Mouse (Mus musculus) gastrocnemius, adult 18-20 months (tissue): ENCODE measurements around the gene Cradd. TPM values are rescaled to one million over a fixed set of nuclear protein-coding genes. Genes with fewer than 3 reads are reported as not detected.

Experiments used
- DNase-seq: peaks from one replicate; pipeline ENCODE4 v3.0.0; 2021; ENCODE audit warnings: low spot score
- total RNA-seq, 2 experiments: library from RNA; stranded (reverse); gene quantifications; 2 replicates each; pipeline ENCODE4 v1.2.3; 2021

Gene Cradd
- total RNA-seq, 2 experiments from 2014 or later: 9.5 to 11.3 TPM

DNA sequence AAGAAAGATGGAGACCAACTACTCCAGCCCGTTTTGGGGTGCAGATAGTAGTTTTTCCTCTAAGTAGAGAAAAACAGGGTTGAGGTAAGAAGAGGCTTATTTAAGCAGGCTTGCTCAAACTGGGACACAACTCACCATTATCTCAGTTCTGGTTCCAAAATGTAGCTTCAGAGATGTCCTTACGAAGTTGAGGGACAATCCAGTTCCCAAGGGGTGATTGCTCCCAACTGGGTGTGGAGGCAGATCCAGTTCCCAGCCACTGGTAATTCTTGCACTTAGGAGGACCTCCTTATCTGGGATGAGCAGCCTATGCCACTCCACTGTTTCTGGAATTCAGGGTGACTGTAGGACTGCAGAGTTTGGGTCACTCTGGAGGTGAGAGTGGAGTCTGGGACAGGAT, 159.0 kb downstream of the Cradd start:
- no peak for DNase-seq

DNA sequence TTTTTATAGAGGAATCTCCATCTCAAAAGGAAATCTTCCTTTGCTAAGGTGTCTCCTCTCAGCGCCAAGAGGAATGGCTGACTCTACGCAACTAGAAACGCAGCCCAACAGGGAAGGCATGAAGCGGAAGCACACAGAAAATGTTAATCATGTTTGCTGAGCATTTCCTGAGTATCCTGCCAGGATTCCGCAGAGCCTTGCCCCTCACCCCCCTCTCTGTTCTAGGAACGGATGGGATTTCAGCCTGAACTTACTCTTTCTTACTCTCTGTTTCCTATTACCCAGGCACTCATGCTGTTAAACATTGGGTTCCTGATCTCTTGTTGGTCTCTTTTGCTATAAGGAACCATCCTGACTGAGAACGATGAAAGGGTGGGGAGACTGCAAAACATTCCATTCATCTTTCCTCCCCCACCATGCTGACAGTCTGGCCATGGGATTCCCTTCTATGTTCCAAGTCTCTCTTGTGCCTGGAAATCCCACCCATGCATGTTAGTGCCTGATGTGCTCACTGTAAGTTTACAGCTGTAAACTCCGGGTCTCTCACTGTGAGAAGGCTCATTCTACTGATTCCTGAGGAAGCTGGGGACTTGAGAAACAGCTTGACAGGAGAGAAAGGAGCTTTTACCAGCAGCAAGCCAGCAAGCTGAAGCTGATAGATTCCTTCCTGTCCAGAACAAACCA, 161.1 kb downstream of the Cradd start:
- no peak for DNase-seq

DNA sequence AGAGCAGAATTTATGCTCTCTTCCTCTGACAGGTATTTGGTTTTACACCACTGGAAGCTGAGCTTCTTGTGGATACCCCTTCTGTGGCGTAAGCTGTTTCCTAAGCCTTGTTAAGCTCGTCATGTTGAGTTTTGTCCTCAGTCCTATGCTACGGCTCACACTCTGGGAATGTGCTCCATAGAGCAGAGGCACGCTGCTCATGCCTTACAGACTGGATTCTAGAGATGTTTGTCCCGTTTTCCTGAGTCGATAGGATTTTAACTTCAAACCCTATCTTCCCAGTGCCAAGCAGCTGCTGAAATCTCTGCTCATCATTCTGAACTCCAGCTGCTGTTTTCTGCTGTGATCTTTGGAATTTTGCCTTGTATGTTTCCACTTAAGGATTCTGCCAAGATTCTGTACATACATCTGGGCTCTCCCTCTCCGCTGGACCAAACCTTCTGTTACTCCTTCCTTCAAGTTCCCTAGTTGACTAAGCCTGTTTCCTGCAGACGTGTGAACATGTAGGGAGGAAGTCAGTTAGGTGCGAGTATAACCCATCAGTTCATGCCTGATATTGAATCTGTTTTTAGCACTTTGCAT, 164.2 kb downstream of the Cradd start:
- no peak for DNase-seq

DNA sequence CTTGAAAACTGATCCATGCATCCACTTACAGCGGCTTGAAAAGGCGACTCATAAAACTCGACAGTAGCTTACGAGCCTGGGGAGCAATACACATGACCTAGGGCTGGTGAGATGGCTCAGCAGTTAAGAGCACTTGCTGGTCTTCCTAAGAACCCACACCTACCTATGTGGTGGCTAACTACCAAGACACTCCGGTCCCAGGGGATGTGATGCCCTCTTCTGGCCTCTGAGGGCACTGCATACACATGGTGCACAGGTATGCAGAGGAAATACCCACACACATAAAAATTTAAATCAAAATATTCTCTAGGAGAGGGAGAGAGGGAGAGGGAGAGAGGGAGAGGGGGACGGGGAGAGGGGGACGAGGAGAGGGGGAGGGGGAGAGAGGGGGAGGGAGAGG, 167.5 kb downstream of the Cradd start:
- DNase-seq: no peak

DNA sequence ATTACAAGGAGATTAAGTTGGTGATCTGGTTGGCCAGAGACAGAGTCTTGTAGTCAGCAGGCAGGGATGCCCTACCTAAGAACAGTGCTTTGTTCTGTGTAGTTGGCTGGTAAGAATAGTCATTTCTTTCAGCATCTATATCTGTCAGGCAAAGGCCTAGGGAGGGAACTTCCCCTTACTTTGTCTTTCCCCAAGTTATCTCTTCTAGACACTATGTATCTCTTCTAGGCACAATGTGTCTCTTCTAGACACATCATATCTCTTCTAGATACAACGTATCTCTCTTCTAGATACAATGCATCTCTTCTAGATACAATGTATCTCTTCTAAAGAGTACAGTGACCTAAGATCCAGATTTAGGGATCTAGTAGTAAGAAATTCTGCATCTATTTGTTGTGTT, 169.3 kb downstream of the Cradd start:
- no peak for DNase-seq

DNA sequence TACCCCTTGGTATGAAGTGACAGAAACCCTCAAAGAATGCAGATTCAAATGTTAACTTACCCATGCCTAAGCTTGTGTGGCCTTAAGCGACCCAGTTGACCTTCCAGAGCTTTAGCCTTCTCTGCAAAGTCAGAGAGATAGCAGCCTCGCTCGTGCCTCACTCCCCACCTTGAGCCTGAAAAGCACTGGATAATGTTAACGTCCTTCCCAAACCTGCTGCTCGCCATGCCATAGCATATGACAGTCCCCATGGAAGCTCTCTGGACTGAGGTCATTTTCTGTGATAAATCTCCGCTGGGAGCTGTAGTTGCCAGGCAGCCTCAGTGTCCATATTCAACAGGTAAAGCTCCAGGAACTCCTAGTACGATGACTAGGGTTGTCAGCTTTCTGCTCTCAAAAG, 170.7 kb downstream of the Cradd start:
- DNase-seq: no peak

DNA sequence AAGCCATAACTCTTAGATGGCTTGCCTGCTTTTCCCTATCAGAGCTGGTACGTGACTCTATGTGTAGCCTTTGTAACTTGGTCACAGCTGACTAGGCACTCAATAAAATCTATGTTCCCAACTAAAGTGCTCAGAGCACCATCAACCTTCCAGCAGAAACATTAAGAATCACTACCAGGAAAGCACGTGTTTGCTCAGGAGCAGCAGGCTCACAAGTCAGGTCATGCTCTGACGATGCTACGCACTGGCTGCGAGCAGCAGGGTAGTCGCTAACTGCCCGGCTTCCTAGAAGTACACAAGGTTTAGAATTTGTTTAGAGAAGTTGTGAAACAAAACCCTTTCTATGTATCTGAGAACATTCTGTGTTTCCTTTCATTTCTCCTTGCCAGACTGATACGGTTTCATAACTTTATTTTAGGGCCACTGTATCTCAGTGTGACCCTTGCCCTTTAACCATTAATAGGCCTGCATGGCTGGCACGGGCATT, 171.4 kb downstream of the Cradd start:
- DNase-seq: no peak

DNA sequence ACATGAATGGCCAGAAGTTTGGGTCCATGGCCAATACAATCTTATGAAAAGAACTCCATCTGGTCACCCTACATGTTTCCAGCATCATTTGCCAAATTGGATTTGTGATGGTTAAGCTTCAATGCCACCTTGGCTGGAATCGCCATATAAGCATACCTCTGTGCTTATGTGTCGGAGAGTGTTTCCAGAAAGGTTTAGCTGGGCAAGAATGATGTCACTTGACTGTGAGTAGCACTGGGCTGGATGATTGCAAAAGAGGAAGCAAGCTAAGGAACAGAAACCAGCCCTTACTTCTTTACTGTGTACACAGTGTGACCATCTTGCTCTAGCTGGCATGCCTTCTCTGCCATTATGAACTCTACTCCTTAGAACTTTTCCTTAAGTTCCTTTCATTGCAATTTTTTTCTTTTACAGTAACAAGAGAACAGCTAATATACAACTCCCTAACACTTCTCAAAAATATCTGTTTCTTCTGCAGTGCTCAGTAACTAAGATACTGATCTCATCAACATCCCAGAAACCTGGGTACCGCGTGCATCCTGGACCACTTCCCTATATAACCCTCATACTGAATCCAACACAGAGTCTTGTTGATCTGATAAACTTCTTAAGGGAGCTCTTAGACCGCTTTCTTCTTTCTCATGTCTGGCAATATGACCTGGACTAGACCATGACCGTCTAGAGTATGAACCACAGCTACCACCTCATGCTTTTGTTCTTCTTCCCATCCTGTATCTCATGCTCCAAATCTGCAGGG, 172.7 kb downstream of the Cradd start:
- DNase-seq: no peak

DNA sequence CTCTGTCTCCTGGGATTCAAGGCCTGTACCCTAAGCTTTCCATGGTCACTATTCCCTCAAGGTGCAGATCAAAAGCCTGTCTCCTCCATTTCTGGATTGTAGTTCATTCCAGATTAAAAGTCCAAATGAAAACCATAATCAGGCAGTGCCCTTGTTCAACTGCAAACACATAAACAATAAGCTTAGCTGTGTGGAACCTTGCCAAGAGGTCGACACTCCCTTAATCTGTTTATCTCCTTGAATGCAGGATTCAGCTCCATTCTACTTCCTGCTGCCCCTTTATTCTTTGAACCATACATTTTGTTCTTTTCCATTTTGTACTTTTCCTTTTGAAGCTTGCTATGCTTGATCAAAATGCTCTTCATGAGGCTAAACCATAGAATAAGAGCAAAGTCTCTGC, 174.3 kb downstream of the Cradd start:
- DNase-seq: no peak

DNA sequence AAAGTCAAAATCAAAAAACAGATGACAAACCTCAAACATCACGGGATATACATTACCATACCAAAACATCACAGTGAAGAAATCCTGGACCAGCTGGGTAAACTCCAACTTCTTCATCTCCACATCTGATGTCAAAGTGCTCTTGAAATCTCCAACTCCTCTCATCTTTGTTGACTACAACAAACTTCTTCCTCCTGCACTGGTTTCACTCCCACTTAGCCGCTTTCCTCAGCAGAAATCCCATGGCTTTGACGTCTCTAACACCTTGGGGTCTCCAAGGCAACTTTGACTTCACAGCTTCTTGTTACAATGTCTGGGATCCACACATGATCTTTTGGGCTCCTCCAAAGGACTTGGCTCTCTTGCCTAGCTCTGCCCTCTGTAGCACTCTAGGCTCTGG, 175.3 kb downstream of the Cradd start:
- no peak for DNase-seq

DNA sequence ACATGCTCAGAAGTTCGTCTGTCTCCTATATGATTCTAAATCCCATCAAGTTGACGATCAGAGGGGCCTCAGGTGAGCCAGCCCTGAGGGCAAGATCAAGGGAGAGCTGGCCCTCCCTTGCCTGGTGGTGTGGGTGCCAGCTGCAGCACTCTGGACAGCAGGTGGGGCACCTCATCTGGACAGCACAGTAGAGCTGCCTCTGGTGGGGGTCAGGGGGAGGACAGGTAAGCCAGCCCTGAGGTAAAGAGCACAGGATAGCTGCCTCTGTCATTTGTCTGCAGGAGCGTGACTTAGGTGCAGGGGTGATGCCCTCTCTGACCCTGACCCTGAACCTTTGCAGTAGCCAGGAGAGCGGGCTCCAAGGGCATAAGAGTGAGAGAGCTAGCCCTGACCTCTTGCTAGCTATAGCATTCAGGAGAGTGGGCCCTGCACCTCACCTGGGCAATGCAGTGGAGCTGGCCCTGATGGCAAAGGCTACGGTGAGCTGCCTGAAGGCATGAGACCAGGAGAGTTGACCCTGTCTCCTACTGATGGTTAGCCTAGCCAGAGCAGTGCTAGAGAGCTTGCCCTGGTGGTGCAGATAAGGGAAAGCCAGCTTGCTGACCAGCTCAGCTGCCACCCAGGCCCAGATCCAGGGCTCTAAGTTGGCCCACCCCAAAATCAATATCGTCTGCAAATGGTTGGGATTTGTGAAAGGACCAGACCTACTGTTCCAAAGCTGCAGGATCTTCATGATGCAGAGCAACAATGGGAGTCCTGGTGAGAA, 176.6 kb downstream of the Cradd start:
- no peak for DNase-seq

DNA sequence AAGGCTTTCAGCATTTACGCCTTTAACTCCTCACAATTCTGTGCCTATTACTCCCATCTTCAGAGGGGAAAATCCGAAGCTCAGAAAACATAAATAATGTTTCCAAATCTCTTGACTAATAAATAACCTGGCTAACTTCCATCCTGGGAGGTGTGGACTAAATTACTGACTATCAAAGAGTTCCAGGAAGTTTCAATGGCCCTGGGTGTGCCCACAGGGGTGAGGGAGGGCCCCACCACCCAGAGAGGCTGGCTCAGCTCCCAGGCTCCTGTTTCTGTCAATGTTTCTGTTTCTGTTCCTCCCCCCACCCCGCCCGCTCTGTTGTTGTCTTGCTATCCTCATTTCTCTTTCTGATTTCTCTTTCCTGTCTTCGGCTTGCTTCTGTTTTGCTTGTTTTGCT, 177.4 kb downstream of the Cradd start:
- DNase-seq: peak; percentile 18

DNA sequence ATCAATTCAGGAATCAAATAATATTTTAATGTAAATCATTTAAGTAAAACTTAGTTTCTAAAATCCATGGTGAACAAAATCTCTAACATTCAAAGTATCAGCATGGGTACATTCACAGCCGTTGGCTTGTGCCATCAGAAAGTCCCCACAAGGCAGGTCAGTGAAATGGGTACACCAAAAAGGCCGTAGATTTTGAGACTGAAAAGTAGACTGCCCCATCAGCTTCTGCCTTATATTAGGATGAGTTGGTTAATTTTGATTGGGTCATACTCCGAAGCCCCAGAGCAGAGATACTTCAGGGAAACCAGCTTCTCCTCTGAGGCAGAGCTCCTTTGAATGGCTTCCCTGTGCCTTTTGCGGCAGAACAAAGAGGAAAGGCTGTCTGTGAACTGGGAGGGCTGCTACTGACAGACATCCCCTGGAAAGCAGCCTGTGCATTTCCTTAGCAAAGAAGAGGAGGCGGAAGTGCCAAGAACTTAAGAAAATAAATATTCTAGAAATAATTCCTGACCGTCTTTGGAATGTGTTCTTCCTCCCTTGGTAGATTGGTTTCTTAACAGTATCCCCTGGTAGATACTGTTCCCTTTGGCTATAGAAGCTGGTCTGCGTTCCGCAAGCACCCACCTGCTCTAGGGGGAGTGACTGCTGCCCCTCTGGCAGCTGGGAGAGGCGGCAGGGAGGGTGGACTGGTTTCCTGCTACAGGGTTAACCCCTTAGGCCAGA, 178.6 kb downstream of the Cradd start:
- no peak for DNase-seq

DNA sequence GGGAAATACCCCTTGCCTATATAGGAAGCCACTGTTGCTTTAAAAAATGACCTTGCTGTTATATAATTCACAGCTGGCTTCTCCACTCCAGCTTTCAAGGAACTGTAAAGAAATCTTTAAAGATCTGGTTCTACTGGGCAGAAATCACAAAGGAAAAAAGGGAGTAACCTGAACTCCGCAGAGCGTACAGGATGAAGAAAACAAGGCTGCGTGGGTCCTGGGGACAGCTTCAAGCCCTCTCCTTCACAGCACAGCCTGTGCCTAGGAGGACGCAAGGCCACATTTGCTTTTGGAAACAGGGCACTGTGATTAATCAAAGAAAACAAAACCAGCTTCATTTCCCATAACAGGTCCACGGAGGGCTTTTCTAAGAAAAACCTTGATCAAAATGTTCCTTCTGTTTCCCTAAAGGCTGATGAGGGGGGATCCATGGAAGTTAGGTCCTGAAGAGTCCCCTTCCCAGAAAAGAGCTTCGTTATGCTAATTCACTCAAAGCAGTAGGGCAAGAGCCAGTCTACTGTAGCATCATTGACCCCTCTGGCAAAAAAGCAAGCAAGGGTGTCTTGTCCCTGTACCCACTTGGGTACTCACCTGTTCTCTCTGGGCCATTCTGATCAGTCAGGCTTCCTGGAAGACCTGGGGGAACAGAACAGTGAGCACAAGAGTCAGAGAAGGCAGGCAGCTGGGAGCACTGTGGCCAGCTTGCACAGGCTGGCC, 179.4 kb downstream of the Cradd start:
- DNase-seq: no peak

DNA sequence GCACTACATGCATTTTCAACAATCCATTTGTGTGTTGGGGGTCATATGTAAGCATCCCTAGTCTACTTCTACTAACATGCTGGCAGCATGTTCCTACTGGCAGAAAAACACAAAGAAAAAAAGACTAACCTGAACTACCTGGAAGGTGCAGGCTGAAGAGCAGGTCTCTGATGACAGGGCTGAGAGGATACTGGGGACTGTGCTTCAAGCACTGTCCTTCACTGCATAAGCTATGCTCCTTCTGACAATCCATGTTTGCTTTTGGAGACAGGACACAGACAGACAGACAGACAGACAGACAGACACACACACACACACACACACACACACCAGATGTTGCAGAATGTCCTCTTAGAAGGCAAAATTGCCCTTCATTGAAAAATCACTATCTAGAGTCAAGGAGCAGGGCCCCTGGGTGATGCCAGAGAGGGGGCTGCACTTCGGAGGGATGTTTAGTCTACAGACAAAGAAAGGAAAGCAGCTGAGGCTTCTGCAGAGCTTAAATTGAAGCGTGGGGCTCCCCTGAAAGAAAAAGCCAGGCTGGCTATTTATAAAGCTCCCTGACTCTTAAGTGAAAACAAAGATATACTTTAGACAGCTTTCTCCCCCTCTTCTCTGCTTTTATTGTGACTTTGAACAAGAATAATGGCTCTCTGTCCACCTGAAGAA, 180.4 kb downstream of the Cradd start:
- no peak for DNase-seq

DNA sequence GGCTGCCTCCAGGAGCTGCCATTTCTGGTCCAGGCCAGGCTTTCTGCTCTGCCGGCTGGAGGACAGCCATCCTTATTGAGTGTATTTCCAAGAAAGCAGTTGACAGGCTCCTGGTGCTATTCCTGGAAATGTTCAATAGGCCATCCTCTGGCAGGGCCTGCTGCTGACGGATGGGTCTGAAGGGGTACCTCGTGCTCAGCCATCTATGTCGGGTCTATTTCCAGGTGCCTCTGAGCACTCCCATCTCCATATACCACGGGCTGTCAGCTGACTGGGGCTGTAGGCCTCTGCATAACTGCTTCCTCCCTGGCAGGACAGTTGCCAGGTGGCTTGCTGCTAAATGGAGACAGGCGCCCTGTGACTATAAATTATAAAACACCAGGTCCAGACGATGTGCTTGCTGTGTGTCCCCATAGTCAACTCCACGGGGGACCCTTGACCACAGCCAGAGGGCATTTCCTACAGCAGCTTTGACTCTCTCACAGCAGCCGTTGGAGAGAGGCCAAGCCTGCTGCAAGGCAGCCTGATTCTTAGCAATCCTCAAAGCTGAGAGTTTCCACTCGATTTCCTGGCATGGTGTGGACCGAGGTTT, 181.0 kb downstream of the Cradd start:
- peak; percentile 86 for DNase-seq

DNA sequence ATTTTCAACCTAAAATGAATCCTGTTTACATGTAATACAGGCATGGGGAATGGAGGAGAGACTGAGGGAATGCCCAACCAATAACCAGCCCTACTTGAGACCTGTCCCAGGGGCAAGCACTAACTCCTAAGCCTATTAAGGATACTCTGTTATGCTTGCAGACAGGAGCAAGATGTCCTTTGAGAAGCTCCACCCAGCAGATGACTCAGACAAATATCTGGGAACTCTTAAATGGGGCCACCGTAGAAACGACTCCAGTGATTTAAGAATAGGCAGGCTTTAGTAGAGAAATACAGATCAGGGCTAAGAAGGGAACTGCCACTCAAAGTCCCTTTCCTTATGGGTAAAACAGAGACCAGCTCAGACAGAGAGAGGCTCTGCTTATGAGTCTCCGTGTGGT, 182.9 kb downstream of the Cradd start:
- peak; percentile 54 for DNase-seq

DNA sequence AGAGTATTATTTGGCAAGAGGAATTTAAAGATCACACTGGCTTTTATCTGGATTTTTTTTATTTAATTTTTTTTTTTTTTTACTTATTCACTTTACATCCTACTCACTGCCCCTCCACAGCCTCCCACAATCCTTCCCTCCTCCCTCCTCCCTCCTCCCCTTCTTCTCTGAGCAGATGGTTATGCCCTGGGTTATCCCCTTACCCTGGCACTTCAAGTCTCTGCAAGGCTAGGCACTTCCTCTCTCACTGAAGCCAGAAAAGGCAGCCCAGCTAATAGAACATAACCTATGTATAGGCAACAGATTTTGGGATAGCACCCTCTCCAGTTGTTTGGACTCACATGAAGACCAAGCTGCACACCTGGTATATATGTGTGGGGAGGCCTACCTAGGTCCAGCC, 183.7 kb downstream of the Cradd start:
- no peak for DNase-seq

DNA sequence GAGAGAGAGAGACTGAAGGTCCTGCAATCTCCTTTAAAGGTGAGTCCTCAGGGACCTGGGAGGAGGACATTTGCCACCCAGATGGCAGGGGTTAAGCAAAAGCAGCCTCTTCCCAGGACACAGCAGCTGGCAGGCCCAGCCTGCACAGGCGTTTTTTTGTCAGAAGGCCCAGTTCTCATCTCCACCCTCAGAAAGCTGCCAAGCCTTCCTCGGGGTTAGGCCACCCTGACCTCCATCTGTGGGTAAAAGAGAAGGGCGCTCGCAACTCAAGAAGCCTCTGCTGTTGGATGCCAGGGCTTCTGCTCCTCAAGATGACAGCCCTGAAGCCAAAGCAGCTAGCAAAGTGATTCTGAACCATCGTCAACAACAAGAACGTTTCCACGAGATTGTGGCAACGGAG, 184.3 kb downstream of the Cradd start:
- DNase-seq: peak; percentile 81

DNA sequence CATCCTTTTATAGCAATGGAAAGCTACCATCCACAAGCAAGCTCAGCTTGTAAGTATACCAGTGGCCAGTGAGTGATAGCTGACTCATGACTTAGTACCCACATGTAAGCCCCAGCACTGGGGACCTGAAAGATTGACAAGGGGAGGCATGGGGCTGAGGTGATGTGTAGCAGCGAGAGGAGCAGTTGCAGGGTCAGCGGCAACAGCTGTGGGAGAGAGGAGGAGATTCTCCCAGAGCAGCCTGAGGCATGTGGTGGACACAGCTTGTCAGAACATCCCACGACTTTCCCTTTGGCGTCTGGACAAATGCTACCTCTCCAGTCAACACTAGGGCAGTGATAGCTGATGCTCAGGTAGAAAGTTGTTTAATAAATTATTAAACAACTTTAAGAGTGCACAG, 190.9 kb downstream of the Cradd start:
- DNase-seq: no peak
